Mouse (Mus musculus): Measurements from ENCODE around the gene Arid3a.

DNA sequence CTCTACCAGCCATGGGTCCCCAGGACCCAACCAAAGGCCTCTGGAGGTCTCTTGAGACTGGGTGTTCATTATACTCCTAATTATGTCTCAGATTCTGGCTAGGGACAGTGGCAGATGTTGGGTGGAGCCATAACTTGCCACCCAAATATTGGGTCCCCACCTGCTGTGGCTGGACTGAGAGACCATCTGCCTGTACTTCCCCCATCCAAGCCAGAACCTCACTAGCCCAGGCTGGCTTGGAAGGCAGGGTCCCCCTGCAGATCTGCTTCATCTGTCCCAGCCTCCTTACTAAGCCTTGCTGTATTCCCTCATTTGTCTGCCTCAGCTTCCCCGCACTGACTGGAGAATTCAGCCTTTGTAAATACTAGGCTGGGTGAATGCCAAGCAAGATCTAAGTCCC is 41.3 kb downstream of the Arid3a start:
- TF ChIP-seq POLR2A (IDR thresholded peaks at IDR 0.05; ENCODE audit: borderline replicate concordance, extremely low read depth, insufficient read depth, insufficient read length, poor library complexity, severe bottlenecking) (no peak), CTCF (IDR thresholded peaks at IDR 0.05; ENCODE audit: borderline replicate concordance, extremely low read depth, insufficient read depth, insufficient read length) (no peak)
